Mouse (Mus musculus): ENCODE results near the gene Nfkbil1. TPM values are rescaled to one million over a fixed set of nuclear protein-coding genes. Genes with fewer than 3 reads are reported as not detected.

The Nfkbil1 gene
- polyA plus RNA-seq, 3 experiments from 2014 or later = 1.7 to 3.3 (median 1.9) TPM

GRCm38 (mm10) chr17:35175382-35175781 lies 60.2 kb downstream of the Nfkbil1 start:
- no peak for ATAC-seq

DNA sequence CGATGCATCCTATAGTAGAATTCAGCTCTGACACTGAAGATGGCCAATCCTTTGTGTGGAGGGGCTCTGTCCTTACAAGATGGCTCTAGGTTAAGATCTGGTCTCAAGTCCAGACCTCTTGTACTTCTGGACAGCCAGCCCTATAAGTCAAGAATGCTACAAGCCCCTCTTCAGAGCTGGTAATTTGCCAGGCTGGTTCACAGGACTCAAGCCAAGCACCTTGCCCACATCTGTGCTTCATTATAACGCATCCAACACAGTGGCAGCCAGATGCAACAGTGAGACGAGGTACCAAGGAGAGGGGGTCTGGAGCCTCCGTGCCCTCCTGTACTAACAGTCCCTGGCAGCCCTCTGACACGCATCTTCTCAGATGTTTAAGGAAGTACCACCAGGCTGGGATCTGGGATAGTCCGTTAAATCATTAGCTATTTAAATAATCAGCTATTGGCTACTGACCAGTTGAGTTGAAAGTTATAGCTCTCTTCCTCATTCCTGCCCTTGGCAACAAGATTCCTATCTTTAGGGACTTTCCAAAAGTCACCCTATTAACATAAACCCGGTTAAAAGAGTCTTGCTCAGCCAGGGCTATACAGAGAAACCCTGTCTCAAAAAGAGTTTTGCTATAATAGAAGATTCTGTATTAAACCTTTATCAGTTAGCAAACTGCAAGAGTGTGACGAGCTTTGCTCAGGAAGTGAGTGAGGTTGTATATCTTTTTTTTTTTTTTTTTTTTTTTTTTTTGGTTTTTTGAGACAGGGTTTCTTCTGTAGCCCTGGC lies 61.2 kb downstream of the Nfkbil1 start:
- peak; percentile 53 for ATAC-seq

DNA sequence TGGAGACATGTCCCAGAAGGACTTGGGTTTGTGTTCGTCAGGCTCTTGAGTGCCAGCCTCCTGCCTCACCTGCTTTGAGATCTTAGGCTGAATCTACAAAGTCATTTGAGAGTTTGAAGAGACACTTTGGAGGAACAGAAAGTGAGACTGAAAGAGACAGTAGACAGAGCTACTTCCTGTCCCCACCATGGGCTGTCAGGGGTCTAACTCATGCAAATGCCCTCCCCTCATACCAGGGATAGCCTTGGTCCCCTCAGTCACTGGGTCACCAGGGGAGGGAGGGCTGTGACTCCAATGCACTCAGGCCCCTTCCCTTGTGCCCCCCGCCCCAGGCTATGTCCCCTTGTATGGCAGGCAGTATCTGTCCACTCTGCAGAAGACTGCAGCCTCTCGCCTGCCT lies 62.3 kb downstream of the Nfkbil1 start:
- ATAC-seq = peak; percentile 74

DNA sequence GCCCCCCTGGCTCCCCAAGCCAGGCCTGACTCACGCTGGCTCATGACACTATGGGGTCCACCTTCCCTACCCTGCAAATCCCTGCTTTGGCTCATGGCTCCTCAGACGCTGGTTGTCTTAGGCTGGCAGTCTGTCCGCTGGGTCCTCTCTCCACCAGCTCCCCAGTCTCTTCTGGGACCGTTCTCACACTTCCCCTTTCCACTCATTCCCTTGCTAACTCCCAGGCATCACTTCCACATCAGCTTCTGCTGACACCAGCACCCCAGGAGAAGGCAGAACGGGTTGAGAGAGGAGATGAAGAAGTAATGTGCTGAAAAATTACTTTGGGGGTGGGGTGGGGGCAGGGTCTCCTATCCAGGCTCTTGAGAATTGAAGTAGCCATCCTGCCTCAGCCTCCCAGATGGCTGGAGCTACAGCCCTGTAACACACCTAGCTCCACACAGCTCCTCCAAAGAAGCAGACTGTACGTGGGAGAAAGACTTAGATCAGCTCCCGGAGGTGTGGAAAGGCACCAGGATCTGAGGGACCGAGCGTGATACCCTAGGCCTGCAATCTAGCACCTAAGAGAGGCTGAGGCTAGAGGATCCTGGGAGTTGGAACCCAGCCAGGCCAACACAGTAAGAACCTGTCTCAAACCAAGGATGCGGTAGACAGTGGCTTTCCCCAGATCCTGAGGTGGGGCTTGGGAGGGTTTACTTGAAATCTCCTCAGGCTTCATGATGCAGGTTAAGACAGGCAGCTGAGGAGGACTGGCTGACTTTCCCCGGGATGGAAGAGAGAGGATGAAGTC lies 63.0 kb downstream of the Nfkbil1 start:
- ATAC-seq = peak; percentile 63

Other genes starting within 250 kb of the Nfkbil1 start
- gene Vars, start 234.8 kb downstream of the Nfkbil1 start, polyA plus RNA-seq (2017; shearing (Covaris generic)) = 10 to 100 TPM; 27.2 to 30.9 (median 30.8) TPM
- gene Vwa7, start 219.2 kb downstream of the Nfkbil1 start, polyA plus RNA-seq (2017; shearing (Covaris generic)) = under 1 TPM in 2 of 3 experiments, not detected in 1; 0.10 to 0.28 TPM
- gene Sapcd1, start 207.8 kb downstream of the Nfkbil1 start, polyA plus RNA-seq (2017; shearing (Covaris generic)) = 1 to 10 TPM in 2 of 3 experiments, under 1 TPM in 1; 0.54 to 2.6 (median 1.4) TPM
- 1 to 10 TPM; 1.3 to 1.4 (median 1.4) TPM for gene Msh5, start 189.0 kb downstream of the Nfkbil1 start, polyA plus RNA-seq (2017; shearing (Covaris generic))
- gene Clic1, start 185.8 kb downstream of the Nfkbil1 start, polyA plus RNA-seq (2017; shearing (Covaris generic)) = 100 to 1,000 TPM; 487 to 766 (median 514) TPM
- 1 to 10 TPM in 2 of 3 experiments, under 1 TPM in 1; 0.91 to 3.0 (median 1.3) TPM for gene Ddah2, start 176.8 kb downstream of the Nfkbil1 start, polyA plus RNA-seq (2017; shearing (Covaris generic))
- gene Ly6g6c, start 170.4 kb downstream of the Nfkbil1 start, polyA plus RNA-seq (2017; shearing (Covaris generic)) = not detected
- gene Mpig6b, start 169.6 kb downstream of the Nfkbil1 start, polyA plus RNA-seq (2017; shearing (Covaris generic)) = not detected
- not detected for gene Ly6g6e, start 158.9 kb downstream of the Nfkbil1 start, polyA plus RNA-seq (2017; shearing (Covaris generic))
- not detected for gene Ly6g6d, start 157.7 kb downstream of the Nfkbil1 start, polyA plus RNA-seq (2017; shearing (Covaris generic))
- not detected for gene Ly6g6f, start 150.2 kb downstream of the Nfkbil1 start, polyA plus RNA-seq (2017; shearing (Covaris generic))
- 10 to 100 TPM; 22.3 to 26.3 (median 25.6) TPM for gene Abhd16a, start 146.5 kb downstream of the Nfkbil1 start, polyA plus RNA-seq (2017; shearing (Covaris generic))
- not detected for gene Ly6g5c, start 127.5 kb downstream of the Nfkbil1 start, polyA plus RNA-seq (2017; shearing (Covaris generic))
- gene Ly6g5b, start 120.4 kb downstream of the Nfkbil1 start, polyA plus RNA-seq (2017; shearing (Covaris generic)) = 1 to 10 TPM; 1.9 to 8.9 (median 3.9) TPM
- 10 to 100 TPM; 57.1 to 87.4 (median 74.3) TPM for gene Gpank1, start 114.3 kb downstream of the Nfkbil1 start, polyA plus RNA-seq (2017; shearing (Covaris generic))
- 100 to 1,000 TPM; 246 to 346 (median 344) TPM for gene Csnk2b, start 113.7 kb downstream of the Nfkbil1 start, polyA plus RNA-seq (2017; shearing (Covaris generic))
- 10 to 100 TPM; 20.0 to 27.1 (median 25.1) TPM for gene D17H6S53E, start 109.4 kb downstream of the Nfkbil1 start, polyA plus RNA-seq (2017; shearing (Covaris generic))
- not detected for gene Apom, start 103.7 kb downstream of the Nfkbil1 start, polyA plus RNA-seq (2017; shearing (Covaris generic))
- 10 to 100 TPM; 25.4 to 33.8 (median 29.1) TPM for gene Bag6, start 100.6 kb downstream of the Nfkbil1 start, polyA plus RNA-seq (2017; shearing (Covaris generic))
- 100 to 1,000 TPM in 1 of 3 experiments, 10 to 100 TPM in 2; 47.1 to 105 (median 47.2) TPM for gene Prrc2a, start 70.9 kb downstream of the Nfkbil1 start, polyA plus RNA-seq (2017; shearing (Covaris generic))
- gene Aif1, start 59.7 kb downstream of the Nfkbil1 start, polyA plus RNA-seq (2017; shearing (Covaris generic)) = 1 to 10 TPM in 2 of 3 experiments, under 1 TPM in 1; 0.79 to 5.4 (median 2.1) TPM
- 10 to 100 TPM in 1 of 3 experiments, 1 to 10 TPM in 2; 6.4 to 11.2 (median 8.8) TPM for gene Lst1, start 47.4 kb downstream of the Nfkbil1 start, polyA plus RNA-seq (2017; shearing (Covaris generic))
- 100 to 1,000 TPM; 112 to 242 (median 186) TPM for gene Ltb, start 41.4 kb downstream of the Nfkbil1 start, polyA plus RNA-seq (2017; shearing (Covaris generic))
- gene Tnf, start 33.8 kb downstream of the Nfkbil1 start, polyA plus RNA-seq (2017; shearing (Covaris generic)) = 10 to 100 TPM; 20.9 to 28.8 (median 24.9) TPM
- 100 to 1,000 TPM in 1 of 3 experiments, 10 to 100 TPM in 2; 34.4 to 113 (median 95.2) TPM for gene Lta, start 30.4 kb downstream of the Nfkbil1 start, polyA plus RNA-seq (2017; shearing (Covaris generic))
- gene Gm16181, start 15.0 kb downstream of the Nfkbil1 start, polyA plus RNA-seq (2017; shearing (Covaris generic)) = under 1 TPM in 2 of 3 experiments, not detected in 1; 0.67 to 0.68 TPM
- 1 to 10 TPM; 4.6 to 7.2 (median 5.9) TPM for gene Atp6v1g2, start 2.1 kb downstream of the Nfkbil1 start, polyA plus RNA-seq (2017; shearing (Covaris generic))
- gene Ddx39b, start 6.0 kb upstream of the Nfkbil1 start, polyA plus RNA-seq (2017; shearing (Covaris generic)) = 100 to 1,000 TPM; 194 to 276 (median 261) TPM
- gene H2-D1, start 26.9 kb upstream of the Nfkbil1 start, polyA plus RNA-seq (2017; shearing (Covaris generic)) = 1,000 to 10,000 TPM; 4,089 to 4,363 (median 4,119) TPM
- gene H2-Q1, start 84.6 kb upstream of the Nfkbil1 start, polyA plus RNA-seq (2017; shearing (Covaris generic)) = under 1 TPM in 2 of 3 experiments, not detected in 1; 0.23 to 0.24 TPM
- 10 to 100 TPM in 2 of 3 experiments, 1 to 10 TPM in 1; 4.6 to 25.2 (median 21.9) TPM for gene H2-Q2, start 106.5 kb upstream of the Nfkbil1 start, polyA plus RNA-seq (2017; shearing (Covaris generic))
- 10 to 100 TPM; 11.4 to 17.3 (median 16.4) TPM for gene H2-Q4, start 143.8 kb upstream of the Nfkbil1 start, polyA plus RNA-seq (2017; shearing (Covaris generic))
- 100 to 1,000 TPM; 356 to 772 (median 602) TPM for gene H2-Q6, start 189.1 kb upstream of the Nfkbil1 start, polyA plus RNA-seq (2017; shearing (Covaris generic))
- gene H2-Q7, start 203.4 kb upstream of the Nfkbil1 start, polyA plus RNA-seq (2017; shearing (Covaris generic)) = 1,000 to 10,000 TPM in 2 of 3 experiments, 100 to 1,000 TPM in 1; 921 to 1,440 (median 1,337) TPM
- 10 to 100 TPM; 14.2 to 25.0 (median 24.2) TPM for gene H2-Q10, start 234.3 kb upstream of the Nfkbil1 start, polyA plus RNA-seq (2017; shearing (Covaris generic))

Data from inflammation-experienced regulatory T-cells, adult 6 months (primary cell).